Mouse (Mus musculus) embryonic fibroblast, embryonic 13.5 days (primary cell): ENCODE results near the gene Defb19.

Experiments used
- CTCF ChIP-seq: IDR thresholded peaks from 2 replicates; pipeline ENCODE4 v1.5.1; 2011; ENCODE audit warnings: mild to moderate bottlenecking, control low read depth, low read length, moderate library complexity, borderline replicate concordance; ENCODE audit not compliant: insufficient read depth
- POLR2A ChIP-seq: IDR thresholded peaks from 2 replicates; pipeline ENCODE4 v1.6.1; 2011; ENCODE audit warnings: low read depth, mild to moderate bottlenecking, control low read depth, low read length, moderate library complexity

GRCm38 (mm10) chr2:152588450-152588849, 8.3 kb upstream of the Defb19 start:
- no peak for TF ChIP-seq CTCF
- no peak for TF ChIP-seq POLR2A
